Mouse (Mus musculus): Measurements from ENCODE around the gene Tmem43. TPM values are rescaled to one million over a fixed set of nuclear protein-coding genes. Genes with fewer than 3 reads are reported as not detected.
A peak's percentile ranks its signal among the peaks of the same experiment; 100 is the strongest.
"Not testable (repeated sequence)": the region's sequence is repeated elsewhere in the genome, so short reads cannot be mapped to it uniquely, and the experiment has no call there.

The Tmem43 gene
- total RNA-seq (2021) = 10 to 100 TPM; 30.8 to 32.0 TPM

- DNase-seq (ENCODE audit: extremely low spot score in 1 of 2, low spot score in 1 of 2) = peak; percentile 91 to 95
Observed at GRCm38 (mm10) chr6:91472868-91473804, at the start of gene Tmem43, which contains the start of gene Chchd4. Gene Tmem43, plus strand, starts transcription at chr6:91473703. Gene Chchd4, minus strand, starts transcription at chr6:91473546.

GRCm38 (mm10) chr6:91424151-91424550, 49.4 kb upstream of the Tmem43 start:
- DNase-seq (ENCODE audit: extremely low spot score in 1 of 2, low spot score in 1 of 2) = no peak

GRCm38 (mm10) chr6:91440474-91441144, 32.9 kb upstream of the Tmem43 start:
- DNase-seq (ENCODE audit: extremely low spot score in 1 of 2, low spot score in 1 of 2) = peak; percentile 98

- no peak for DNase-seq (ENCODE audit: extremely low spot score in 1 of 2, low spot score in 1 of 2)
Observed at GRCm38 (mm10) chr6:91441145-91441662, 32.3 kb upstream of the Tmem43 start.

- no peak for DNase-seq (ENCODE audit: extremely low spot score in 1 of 2, low spot score in 1 of 2)
Observed at GRCm38 (mm10) chr6:91445316-91445715, 28.2 kb upstream of the Tmem43 start.

GRCm38 (mm10) chr6:91449472-91450225, 23.9 kb upstream of the Tmem43 start:
- no peak for DNase-seq (ENCODE audit: extremely low spot score in 1 of 2, low spot score in 1 of 2)

- DNase-seq (ENCODE audit: extremely low spot score in 1 of 2, low spot score in 1 of 2) = no peak
Observed at GRCm38 (mm10) chr6:91452056-91452455, 21.4 kb upstream of the Tmem43 start.

- DNase-seq (ENCODE audit: extremely low spot score in 1 of 2, low spot score in 1 of 2) = no peak
Observed at GRCm38 (mm10) chr6:91454546-91454945, 19.0 kb upstream of the Tmem43 start.

GRCm38 (mm10) chr6:91459471-91459870, 14.0 kb upstream of the Tmem43 start:
- no peak for DNase-seq (ENCODE audit: extremely low spot score in 1 of 2, low spot score in 1 of 2)

GRCm38 (mm10) chr6:91465756-91466155, 7.7 kb upstream of the Tmem43 start:
- DNase-seq (ENCODE audit: extremely low spot score in 1 of 2, low spot score in 1 of 2) = no peak

GRCm38 (mm10) chr6:91467106-91467505, 6.4 kb upstream of the Tmem43 start:
- DNase-seq (ENCODE audit: extremely low spot score in 1 of 2, low spot score in 1 of 2) = no peak

GRCm38 (mm10) chr6:91470712-91471111, 2.8 kb upstream of the Tmem43 start:
- no peak for DNase-seq (ENCODE audit: extremely low spot score in 1 of 2, low spot score in 1 of 2)

GRCm38 (mm10) chr6:91471427-91471826, 2.1 kb upstream of the Tmem43 start:
- DNase-seq (ENCODE audit: extremely low spot score in 1 of 2, low spot score in 1 of 2) = not testable (repeated sequence)

GRCm38 (mm10) chr6:91472319-91472718, 1.2 kb upstream of the Tmem43 start:
- DNase-seq (ENCODE audit: extremely low spot score in 1 of 2, low spot score in 1 of 2) = no peak

- peak in 1 of 2 experiments; percentile 15 for DNase-seq (ENCODE audit: extremely low spot score in 1 of 2, low spot score in 1 of 2)
Observed at GRCm38 (mm10) chr6:91473805-91474440, 420 bp downstream of the Tmem43 start.

GRCm38 (mm10) chr6:91474441-91475190, 1.1 kb downstream of the Tmem43 start:
- DNase-seq (ENCODE audit: extremely low spot score in 1 of 2, low spot score in 1 of 2) = no peak

GRCm38 (mm10) chr6:91476541-91476940, 3.0 kb downstream of the Tmem43 start:
- DNase-seq (ENCODE audit: extremely low spot score in 1 of 2, low spot score in 1 of 2) = no peak

GRCm38 (mm10) chr6:91483371-91483770, 9.9 kb downstream of the Tmem43 start:
- DNase-seq (ENCODE audit: extremely low spot score in 1 of 2, low spot score in 1 of 2) = no peak

GRCm38 (mm10) chr6:91486736-91487453, 13.4 kb downstream of the Tmem43 start:
- DNase-seq (ENCODE audit: extremely low spot score in 1 of 2, low spot score in 1 of 2) = no peak

All from layer of hippocampus, postnatal 25 days (tissue).